In genomic region chr13:23585442-23586098, GRCm38 (mm10) we compare ENCODE assay signal across 8 mouse cellular contexts. TPM values are rescaled to one million over a fixed set of nuclear protein-coding genes. Genes with fewer than 3 reads are reported as not detected.
DNase-seq lines count a peak whose midpoint lies in the region; ATAC-seq lines count a peak whose summit lies in the region.
"Not testable (repeated sequence)": the region's sequence is repeated elsewhere in the genome, so short reads cannot be mapped to it uniquely, and the experiment has no call there.

No protein-coding gene starts in this region.

- peak overlapping the region; percentile 62 for H3K9ac ChIP-seq in hindbrain, embryonic 15.5 days

- not testable (repeated sequence) for H3K9me3 ChIP-seq in hindbrain, embryonic 15.5 days

- peak; percentile 85 for DNase-seq in NIH3T3 (ENCODE audit: low read depth)
- peak; percentile 53 to 71 for DNase-seq in cerebellum, postnatal 25 days
- peak; percentile 42 to 50 for DNase-seq in frontal cortex, postnatal 25 days (ENCODE audit: low spot score in 2 of 2)
- peak; percentile 71 to 75 for DNase-seq in layer of hippocampus, postnatal 36 days
- peak; percentile 93 for DNase-seq in lung, postnatal 25 days (ENCODE audit: low spot score)
- peak; percentile 83 for DNase-seq in retina, adult 2 months (ENCODE audit: low read depth, low spot score)
- peak; percentile 84 for DNase-seq in thymus, postnatal 25 days

- peak overlapping the region; percentile 53 for H3K4me3 ChIP-seq in hindbrain, embryonic 15.5 days

- ATAC-seq in hindbrain, embryonic 15.5 days (ENCODE audit: low FRiP score, low read depth), result peak; percentile 91

- H3K27ac ChIP-seq in hindbrain, embryonic 15.5 days (replicated peaks), result peak overlapping the region; percentile 93

- H3K4me1 ChIP-seq in hindbrain, embryonic 15.5 days (replicated peaks), result peaks cover 38% of the 10 kb centered on the region

- not testable (repeated sequence) for H3K36me3 ChIP-seq in hindbrain, embryonic 15.5 days

- under 1% methylated on average over 33 of the region's 36 CpGs for WGBS in hindbrain, embryonic 15.5 days

- H3K27me3 ChIP-seq in hindbrain, embryonic 15.5 days, result not testable (repeated sequence)

- peak overlapping the region; percentile 93 for H3K4me2 ChIP-seq in hindbrain, embryonic 15.5 days

RNA-seq across cellular contexts. Expression of gene Hist1h4d, which starts 4.2 kb away (rescaled TPM):
- 35.1 and 51.2 TPM in 2 replicates for polyA plus RNA-seq in hindbrain, embryonic 15.5 days (2015; fragmentation: Nextera tagmentation; extraction: Ambion mirVana)
- total RNA-seq in layer of hippocampus, postnatal 36 days (2021), result 100 to 1,000 TPM; 132 to 135 TPM

RNA-seq across cellular contexts. Expression of gene Hist1h3d, which starts 10.0 kb away (rescaled TPM):
- polyA plus RNA-seq in hindbrain, embryonic 15.5 days (2015; fragmentation: Nextera tagmentation; extraction: Ambion mirVana), result 1.2 and 2.0 TPM in 2 replicates
- 10 to 100 TPM; 12.8 to 15.5 TPM for total RNA-seq in layer of hippocampus, postnatal 36 days (2021)

RNA-seq across cellular contexts. Expression of gene Hist1h2ad, which starts 11.4 kb away (rescaled TPM):
- polyA plus RNA-seq in hindbrain, embryonic 15.5 days (2015; fragmentation: Nextera tagmentation; extraction: Ambion mirVana), result not detected in 2 replicates
- 1 to 10 TPM; 5.2 to 9.9 TPM for total RNA-seq in layer of hippocampus, postnatal 36 days (2021)

RNA-seq across cellular contexts. Expression of gene Hist1h2bf, which starts 11.6 kb away (rescaled TPM):
- 0.76 and 2.0 TPM in 2 replicates for polyA plus RNA-seq in hindbrain, embryonic 15.5 days (2015; fragmentation: Nextera tagmentation; extraction: Ambion mirVana)
- 10 to 100 TPM; 30.2 to 30.9 TPM for total RNA-seq in layer of hippocampus, postnatal 36 days (2021)

RNA-seq across cellular contexts. Expression of gene Hist1h2bg, which starts 14.4 kb away (rescaled TPM):
- 2.5 and 3.1 TPM in 2 replicates for polyA plus RNA-seq in hindbrain, embryonic 15.5 days (2015; fragmentation: Nextera tagmentation; extraction: Ambion mirVana)
- total RNA-seq in layer of hippocampus, postnatal 36 days (2021), result 10 to 100 TPM; 74.7 to 86.4 TPM

Comparison
In these comparisons a context has a peak if more than half of its experiments do, and no peak if none do; other contexts are left out.
1. Peak in every context shown above with its lines: DNase-seq, ATAC-seq, H3K4me3 ChIP-seq and H3K27ac ChIP-seq.